Mouse (Mus musculus): ENCODE data around the gene Cmtm2b.

DNA sequence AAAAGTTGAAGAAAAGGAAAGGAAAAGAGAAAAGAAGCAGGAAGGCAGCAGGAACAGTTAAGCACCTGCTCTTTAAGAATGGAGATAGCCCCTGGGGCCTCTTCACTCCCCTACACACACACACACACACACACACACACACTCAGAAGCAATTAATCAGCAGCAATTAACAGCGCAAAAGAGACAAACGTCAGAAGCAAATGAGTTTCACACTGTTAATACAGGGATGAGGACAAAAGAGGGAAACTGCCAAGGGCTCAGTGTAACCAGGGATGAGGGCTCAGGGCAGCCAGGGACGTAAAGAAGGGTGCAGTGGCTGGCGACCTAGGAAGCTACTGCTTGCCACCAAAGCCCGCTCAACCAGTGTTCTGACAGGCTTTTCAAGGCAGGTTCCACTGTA, 45.4 kb downstream of the Cmtm2b start:
- no peak for TF ChIP-seq CTCF (IDR thresholded peaks at IDR 0.05; ENCODE audit: borderline replicate concordance, extremely low read depth, insufficient read depth, insufficient read length)
- no peak for TF ChIP-seq POLR2A (IDR thresholded peaks at IDR 0.05; ENCODE audit: borderline replicate concordance, extremely low read depth, insufficient read depth, insufficient read length, poor library complexity, severe bottlenecking)

Measured in brain, embryonic 14.5 days (tissue).